In genomic region chr9:118041022-118041400, GRCm38 (mm10) we compare ENCODE assay signal across 8 mouse cellular contexts. TPM values are rescaled to one million over a fixed set of nuclear protein-coding genes. Genes with fewer than 3 reads are reported as not detected.
A peak's percentile ranks its signal among the peaks of the same experiment; 100 is the strongest.
DNase-seq lines count a peak whose midpoint lies in the region; ATAC-seq lines count a peak whose summit lies in the region.

No protein-coding gene starts in this region.

- peak overlapping the region; percentile 82 for H3K27ac ChIP-seq in embryonic facial prominence, embryonic 11.5 days (replicated peaks; ENCODE audit: low read depth, low read length)
- H3K27ac ChIP-seq in hindbrain, embryonic 14.5 days, result peak overlapping the region; percentile 97

- H3K4me3 ChIP-seq in embryonic facial prominence, embryonic 11.5 days (ENCODE audit: low read depth, low read length), result peak overlapping the region; percentile 80
- peak overlapping the region; percentile 75 for H3K4me3 ChIP-seq in hindbrain, embryonic 14.5 days (replicated peaks; ENCODE audit: low read length)

- peak overlapping the region; percentile 84 for H3K9ac ChIP-seq in embryonic facial prominence, embryonic 11.5 days (replicated peaks; ENCODE audit: low read length)
- H3K9ac ChIP-seq in hindbrain, embryonic 14.5 days, result peak overlapping the region; percentile 89

- peak; percentile 9 for DNase-seq in gastrocnemius, postnatal 14 days
- DNase-seq in gastrocnemius, postnatal 25 days, result no peak
- DNase-seq in 3T3-L1 (ENCODE audit: low read depth, low spot score), result peak; percentile 51
- peak; percentile 17 for DNase-seq in embryonic facial prominence, embryonic 11.5 days (ENCODE audit: low spot score)
- peak; percentile 34 for DNase-seq in hindbrain, embryonic 14.5 days (ENCODE audit: low spot score)
- peak; percentile 57 for DNase-seq in lung, postnatal 36 days
- peak; percentile 53 for DNase-seq in testis, postnatal 10 days (ENCODE audit: low spot score)
- DNase-seq in urinary bladder, adult 2 months (ENCODE audit: low spot score), result no peak

- H3K27me3 ChIP-seq in embryonic facial prominence, embryonic 11.5 days (ENCODE audit: control insufficient read depth, insufficient read depth, low read length), result no peaks in the 10 kb centered on the region
- no peaks in the 10 kb centered on the region for H3K27me3 ChIP-seq in hindbrain, embryonic 14.5 days (ENCODE audit: control insufficient read depth, insufficient read depth, low read length)

- no peaks in the 10 kb centered on the region for H3K4me1 ChIP-seq in embryonic facial prominence, embryonic 11.5 days (ENCODE audit: control insufficient read depth, insufficient read depth, low read length)
- peaks cover 26% of the 10 kb centered on the region for H3K4me1 ChIP-seq in hindbrain, embryonic 14.5 days (replicated peaks; ENCODE audit: control insufficient read depth, insufficient read depth, low read length)

- intact Hi-C loops in gastrocnemius, postnatal 14 days (cut with DNase I; ENCODE audit: low total_unique reads), result no loop called here

- no peaks in the 10 kb centered on the region for H3K9me3 ChIP-seq in embryonic facial prominence, embryonic 11.5 days (replicated peaks; ENCODE audit: control insufficient read depth, low read length)
- no peaks in the 10 kb centered on the region for H3K9me3 ChIP-seq in hindbrain, embryonic 14.5 days (ENCODE audit: control insufficient read depth, low read length)

- no peaks in the 10 kb centered on the region for H3K36me3 ChIP-seq in embryonic facial prominence, embryonic 11.5 days (replicated peaks; ENCODE audit: control insufficient read depth, insufficient read depth, low read depth, low read length)
- H3K36me3 ChIP-seq in hindbrain, embryonic 14.5 days (replicated peaks; ENCODE audit: control insufficient read depth, insufficient read depth), result no peaks in the 10 kb centered on the region

- 4% methylated on average over 21 of the region's 21 CpGs for WGBS in embryonic facial prominence, embryonic 11.5 days
- 1% methylated on average over 21 of the region's 21 CpGs for WGBS in hindbrain, embryonic 14.5 days

- peak overlapping the region; percentile 61 for H3K4me2 ChIP-seq in embryonic facial prominence, embryonic 11.5 days (ENCODE audit: low read depth, low read length)
- peak overlapping the region; percentile 74 for H3K4me2 ChIP-seq in hindbrain, embryonic 14.5 days (replicated peaks)

- no peak for ATAC-seq in embryonic facial prominence, embryonic 11.5 days (replicated peaks; ENCODE audit: insufficient number of reproducible peaks, low FRiP score, low TSS enrichment, low read depth)
- ATAC-seq in hindbrain, embryonic 14.5 days (ENCODE audit: low FRiP score), result no peak

RNA-seq across cellular contexts. Expression of gene Azi2, which starts 0.7 kb away (rescaled TPM):
- total RNA-seq in gastrocnemius, postnatal 14 days (2021), result 10 to 100 TPM; 36.1 to 41.2 TPM
- total RNA-seq in gastrocnemius, postnatal 25 days (2021), result 10 to 100 TPM; 28.6 to 31.7 TPM
- 71.6 and 80.7 TPM in 2 replicates for polyA plus RNA-seq in embryonic facial prominence, embryonic 11.5 days (2014; fragmentation: Nextera tagmentation; extraction: Ambion mirVana)
- polyA plus RNA-seq in hindbrain, embryonic 14.5 days (2014; fragmentation: Nextera tagmentation; extraction: Ambion mirVana), result 81.6 and 89.4 TPM in 2 replicates
- polyA plus RNA-seq in urinary bladder, adult 2 months (2012; rRNA removed), result 54.2 and 57.8 TPM in 2 replicates

Comparison
In these comparisons a context has a peak if more than half of its experiments do, and no peak if none do; other contexts are left out.
1. DNase-seq: peak in gastrocnemius, postnatal 14 days (single experiment), 3T3-L1 (single experiment), embryonic facial prominence, embryonic 11.5 days (single experiment), hindbrain, embryonic 14.5 days (single experiment), lung, postnatal 36 days (single experiment) and testis, postnatal 10 days (single experiment); none in gastrocnemius, postnatal 25 days (single experiment) and urinary bladder, adult 2 months (single experiment).